Mouse (Mus musculus): Measurements from ENCODE around the gene Cdk12. TPM values are rescaled to one million over a fixed set of nuclear protein-coding genes. Genes with fewer than 3 reads are reported as not detected.

Gene Cdk12
- total and polyA plus RNA-seq, 3 experiments, result 27.8 to 44.1 (median 29.6) TPM

DNA sequence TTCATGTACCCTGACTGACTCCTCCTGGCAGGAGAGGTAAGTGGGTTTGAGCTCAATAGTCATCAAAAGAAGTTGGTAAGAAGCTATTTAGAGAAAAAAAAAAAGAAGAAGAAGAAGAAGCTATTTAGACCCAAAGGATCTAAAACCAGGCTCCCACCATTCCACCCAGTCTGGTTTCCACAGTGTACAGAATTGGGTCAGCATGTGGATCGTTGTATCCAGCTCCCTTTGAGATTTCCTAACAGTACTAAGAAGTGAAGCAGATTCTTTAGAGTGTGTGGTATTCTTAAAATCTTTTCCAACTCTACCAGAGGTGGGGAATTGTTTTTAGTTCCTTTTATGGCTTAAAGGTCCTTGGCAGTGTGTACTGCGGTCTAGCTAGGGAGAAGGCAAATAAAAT is 50.9 kb downstream of the Cdk12 start:
- no peak overlapping the region for H3K9ac ChIP-seq (ENCODE audit: insufficient read depth, low read depth)
- peaks cover 13 to 53% of the 10 kb centered on the region in 2 experiments for H3K36me3 ChIP-seq (replicated peaks in 1 of 2; ENCODE audit: control insufficient read depth in 1 of 2, insufficient read depth in 1 of 2, low read length in 1 of 2)
- no peaks in the 10 kb centered on the region for H3K27me3 ChIP-seq (replicated peaks)
- H3K27ac ChIP-seq (ENCODE audit: insufficient read depth, low read depth), result no peak overlapping the region
- H3K4me1 ChIP-seq (ENCODE audit: control insufficient read depth in 1 of 2, insufficient read depth in 2 of 2), result no peaks in the 10 kb centered on the region
- no peaks in the 10 kb centered on the region for H3K79me2 ChIP-seq (replicated peaks; ENCODE audit: control insufficient read depth, extremely low read depth, insufficient read depth, poor library complexity, severe bottlenecking)
- no peak overlapping the region for H3K4me3 ChIP-seq (replicated peaks in 1 of 3; ENCODE audit: low read depth in 2 of 3, low read length in 2 of 3, poor library complexity in 1 of 3)
- H3K9me3 ChIP-seq (replicated peaks; ENCODE audit: low read length), result no peaks in the 10 kb centered on the region
- no peak overlapping the region for H3K4me2 ChIP-seq (ENCODE audit: insufficient read depth, low read depth, poor library complexity, severe bottlenecking)
- dilution Hi-C loops (cut with MboI; ENCODE audit: extremely low pct_ligation_motif_present, extremely low pct_unique_long_range_greater_than_20kb, low sequenced_read_pairs) (no loop called here), in situ Hi-C loops (cut with MboI; ENCODE audit: low pct_ligation_motif_present, low pct_unique_long_range_greater_than_20kb, low sequenced_read_pairs) (no loop called here)
- DNase-seq (ENCODE audit: extremely low read depth), result no peak
- no peak for TF ChIP-seq HCFC1 (IDR thresholded peaks at IDR 0.05; ENCODE audit: low read depth, low read length)
- TF ChIP-seq MEF2A (IDR thresholded peaks at IDR 0.05; ENCODE audit: borderline replicate concordance, low read depth, low read length), result no peak
- no peak for TF ChIP-seq CHD2 (IDR thresholded peaks at IDR 0.05; ENCODE audit: low read length)
- TF ChIP-seq MAX (IDR thresholded peaks at IDR 0.05; ENCODE audit: low read length), result no peak
- TF ChIP-seq ZKSCAN1 (IDR thresholded peaks at IDR 0.05; ENCODE audit: borderline replicate concordance, low read depth, low read length), result no peak
- no peak for TF ChIP-seq TBP (conservative IDR thresholded peaks at IDR 0.05; ENCODE audit: low read depth, low read length)
- TF ChIP-seq USF1 (IDR thresholded peaks at IDR 0.05; ENCODE audit: low read depth, low read length), result no peak
- TF ChIP-seq JUND (conservative IDR thresholded peaks at IDR 0.05; ENCODE audit: low read depth, low read length), result no peak
- no peak for TF ChIP-seq ELF1 (IDR thresholded peaks at IDR 0.05; ENCODE audit: low read depth, low read length)
- TF ChIP-seq USF2 (conservative IDR thresholded peaks at IDR 0.05; ENCODE audit: low read depth, low read length), result no peak
- TF ChIP-seq SMC3 (IDR thresholded peaks at IDR 0.05; ENCODE audit: low read depth, low read length), result no peak
- TF ChIP-seq PAX5 (IDR thresholded peaks at IDR 0.05; ENCODE audit: low read length), result no peak
- no peak for TF ChIP-seq MXI1 (IDR thresholded peaks at IDR 0.05; ENCODE audit: low read depth, low read length)
- no peak for TF ChIP-seq CTCF (conservative IDR thresholded peaks at IDR 0.05 in 1 of 2, IDR thresholded peaks at IDR 0.05 in 1 of 2; ENCODE audit: low read depth in 2 of 2, low read length in 2 of 2)

DNA sequence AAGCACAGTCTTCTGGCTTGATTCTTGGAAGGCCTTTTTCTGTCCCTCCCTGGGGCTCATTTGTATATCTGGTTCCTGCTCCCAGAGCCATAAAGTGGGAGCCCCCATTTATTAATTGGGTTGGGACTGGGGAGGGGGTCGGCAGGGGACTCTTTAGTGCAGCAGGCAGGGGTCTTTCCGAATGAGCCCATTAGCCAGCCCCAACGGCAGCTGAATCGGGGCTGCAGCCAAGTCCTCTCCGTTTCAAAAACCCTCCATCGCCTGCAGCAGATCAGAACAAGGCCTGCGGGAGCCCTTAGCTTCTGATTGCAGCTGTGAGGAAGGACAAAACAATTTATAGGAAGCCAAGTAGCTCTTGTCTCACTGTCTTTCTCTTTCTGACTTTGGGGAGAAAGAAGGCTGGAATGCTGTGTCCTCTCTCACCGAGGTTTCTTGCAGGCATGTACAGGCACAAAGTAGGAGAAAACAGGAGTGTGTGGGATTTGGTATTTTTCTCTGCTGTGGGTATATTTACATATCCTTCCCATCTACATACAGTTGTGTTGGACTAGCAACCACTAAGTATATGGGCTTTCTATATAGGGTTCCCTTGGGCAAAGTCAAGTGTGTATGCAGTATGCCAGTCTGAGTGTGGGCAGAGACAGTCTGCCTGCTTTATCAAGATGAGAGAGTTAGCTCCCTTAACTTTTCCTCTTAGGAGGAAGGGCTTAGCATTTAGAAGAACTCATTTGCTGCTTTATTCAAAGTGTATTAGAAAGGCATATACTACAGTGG is 58.0 kb downstream of the Cdk12 start:
- H3K4me1 ChIP-seq (ENCODE audit: control insufficient read depth in 1 of 2, insufficient read depth in 2 of 2), result no peaks in the 10 kb centered on the region
- H3K27me3 ChIP-seq (replicated peaks), result no peaks in the 10 kb centered on the region
- TF ChIP-seq BHLHE40 (IDR thresholded peaks at IDR 0.05; ENCODE audit: low read depth, low read length), result no peak
- no peak overlapping the region for H3K9ac ChIP-seq (ENCODE audit: insufficient read depth, low read depth)
- dilution Hi-C loops (cut with MboI; ENCODE audit: extremely low pct_ligation_motif_present, extremely low pct_unique_long_range_greater_than_20kb, low sequenced_read_pairs), result no loop called here
- no peak overlapping the region for H3K27ac ChIP-seq (ENCODE audit: insufficient read depth, low read depth)
- no peaks in the 10 kb centered on the region for H3K9me3 ChIP-seq (replicated peaks; ENCODE audit: low read length)
- no peak overlapping the region for H3K4me2 ChIP-seq (ENCODE audit: insufficient read depth, low read depth, poor library complexity, severe bottlenecking)
- in situ Hi-C loops (cut with MboI; ENCODE audit: low pct_ligation_motif_present, low pct_unique_long_range_greater_than_20kb, low sequenced_read_pairs), result no loop called here
- H3K4me3 ChIP-seq (replicated peaks in 1 of 3; ENCODE audit: low read depth in 2 of 3, low read length in 2 of 3, poor library complexity in 1 of 3), result no peak overlapping the region
- no peak for DNase-seq (ENCODE audit: extremely low read depth)
- H3K36me3 ChIP-seq (replicated peaks in 1 of 2; ENCODE audit: control insufficient read depth in 1 of 2, insufficient read depth in 1 of 2, low read length in 1 of 2), result peaks cover 19 to 67% of the 10 kb centered on the region in 2 experiments
- no peaks in the 10 kb centered on the region for H3K79me2 ChIP-seq (replicated peaks; ENCODE audit: control insufficient read depth, extremely low read depth, insufficient read depth, poor library complexity, severe bottlenecking)
